Mouse (Mus musculus) kidney, adult 2 months (tissue): ENCODE measurements around the gene Scimp. TPM values are rescaled to one million over a fixed set of nuclear protein-coding genes. Genes with fewer than 3 reads are reported as not detected.

Experiments used
- DNase-seq: peaks from one replicate; pipeline ENCODE4 v3.0.0; 2021
- H3K27ac ChIP-seq: fragments of 200-500 bp; 2 replicates; pipeline ENCODE4 v1.5.1; 2012; ENCODE audit warnings: low read depth, low read length, control low read depth, inconsistent platforms; ENCODE audit not compliant: insufficient read depth
- H3K27me3 ChIP-seq: fragments of 200-500 bp; replicated peaks from 2 replicates; pipeline ENCODE4 v1.6.1; 2012; ENCODE audit warnings: mild to moderate bottlenecking, moderate library complexity, low read length, inconsistent platforms; ENCODE audit not compliant: control insufficient read depth, insufficient read depth
- H3K36me3 ChIP-seq: fragments of 200-500 bp; 2 replicates; pipeline ENCODE4 v1.6.1; 2012; ENCODE audit warnings: mild to moderate bottlenecking, moderate library complexity, low read length, inconsistent platforms; ENCODE audit not compliant: control insufficient read depth, insufficient read depth
- H3K4me1 ChIP-seq: fragments of 200-500 bp; 2 replicates; pipeline ENCODE4 v1.6.1; 2011; ENCODE audit warnings: low read length; ENCODE audit not compliant: control insufficient read depth, insufficient read depth
- H3K4me3 ChIP-seq: fragments of 200-500 bp; 2 replicates; pipeline ENCODE4 v1.5.1; 2011; ENCODE audit warnings: mild to moderate bottlenecking, low read depth, low read length, control low read depth; ENCODE audit not compliant: insufficient read depth
- CTCF ChIP-seq: fragments of 200-500 bp; conservative IDR thresholded peaks from 2 replicates; pipeline ENCODE4 v1.5.1; 2011; ENCODE audit warnings: low read depth, mild to moderate bottlenecking, control low read depth, low read length, moderate library complexity, mixed read lengths; ENCODE audit not compliant: insufficient read depth, insufficient read length
- POLR2A ChIP-seq: fragments of 200-500 bp; IDR thresholded peaks from one replicate; pipeline ENCODE4 v1.6.1; 2011; ENCODE audit warnings: low read depth, low read length, control low read depth
- WGBS: fragments of 180-500 bp; shearing (Covaris S2); methylation state at CpG from one replicate; pipeline ENCODE4 v1.1.7; 2018; 5-methylcytosine and 5-hydroxymethylcytosine counted together
- polyA plus RNA-seq: library from polyadenylated mRNA; depleted of rRNA; stranded (reverse); fragments of >200 nt; gene quantifications from 2 replicates; pipeline ENCODE4 v1.2.3, GENCODE M21; 2012

Gene Scimp
- polyA plus RNA-seq, 1 experiment: 2.4 TPM

DNA sequence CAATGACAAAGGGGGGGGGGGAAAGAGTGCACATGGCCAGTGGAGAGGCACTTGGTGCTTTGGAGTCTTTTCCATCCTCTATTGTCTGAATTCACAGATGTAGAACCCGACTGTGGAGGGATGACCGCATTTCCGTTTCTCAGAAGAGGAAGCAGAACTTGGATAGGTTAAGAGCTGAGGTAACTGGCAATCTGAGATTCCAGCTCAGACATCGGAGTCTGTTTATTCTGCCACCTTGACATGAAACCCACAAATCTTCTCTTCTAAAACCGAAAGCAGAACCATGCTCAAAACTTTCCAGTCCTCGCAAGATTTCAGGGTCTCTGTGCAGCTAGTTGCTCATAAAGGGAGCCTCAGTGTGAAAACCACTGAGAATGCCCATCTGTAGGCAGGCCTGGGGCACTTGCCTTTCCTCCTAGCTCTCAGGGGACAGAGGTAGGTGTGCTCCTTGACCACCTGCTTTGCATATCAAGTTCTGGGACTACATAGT is 8.6 kb downstream of the Scimp start:
- H3K36me3 ChIP-seq: no peaks in the 10 kb centered on the region
- DNase-seq: peak; percentile 36
- WGBS: 55% methylated on average over 6 of the region's 6 CpGs
- no peaks in the 10 kb centered on the region for H3K4me1 ChIP-seq
- no peaks in the 10 kb centered on the region for H3K27me3 ChIP-seq
- no peak overlapping the region for H3K4me3 ChIP-seq
- no peak for TF ChIP-seq POLR2A
- no peak for TF ChIP-seq CTCF
- no peak overlapping the region for H3K27ac ChIP-seq

DNA sequence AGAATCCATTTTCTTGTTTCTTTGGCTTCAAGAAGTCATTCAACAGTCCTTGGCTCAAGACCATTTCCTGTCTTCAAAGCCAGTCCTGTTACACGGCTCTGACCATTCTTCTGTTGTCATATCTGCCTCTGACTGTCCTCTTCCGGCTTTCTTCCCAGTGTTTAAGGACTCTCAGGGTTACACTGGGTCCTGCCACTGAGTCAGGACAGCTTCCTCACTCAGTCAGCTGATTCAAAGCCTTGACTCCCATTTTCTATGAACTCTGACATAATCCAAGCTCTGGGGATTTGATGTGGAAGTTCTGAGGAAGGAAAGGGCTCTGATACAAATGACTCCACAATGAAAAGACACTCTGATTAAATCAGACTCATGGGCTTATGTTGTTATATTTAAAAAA is 9.5 kb downstream of the Scimp start:
- TF ChIP-seq CTCF: no peak
- TF ChIP-seq POLR2A: no peak
- Histone ChIP-seq H3K4me1 (no peaks in the 10 kb centered on the region), H3K27me3 (no peaks in the 10 kb centered on the region), H3K4me3 (no peak overlapping the region), H3K36me3 (no peaks in the 10 kb centered on the region), H3K27ac (no peak overlapping the region)
- WGBS: 70% methylated on average over 2 of the region's 2 CpGs
- no peak for DNase-seq

GRCm38 (mm10) chr11:70802208-70802864 is 10.1 kb downstream of the Scimp start:
- TF ChIP-seq POLR2A: no peak
- TF ChIP-seq CTCF: no peak
- Histone ChIP-seq H3K4me3 (no peak overlapping the region), H3K27me3 (no peaks in the 10 kb centered on the region), H3K36me3 (no peaks in the 10 kb centered on the region), H3K4me1 (no peaks in the 10 kb centered on the region), H3K27ac (no peak overlapping the region)
- DNase-seq: no peak
- WGBS: 95% methylated on average over 2 of the region's 2 CpGs

- no peak for TF ChIP-seq POLR2A
- no peak for TF ChIP-seq CTCF
- Histone ChIP-seq H3K36me3 (no peaks in the 10 kb centered on the region), H3K27ac (peak overlapping the region; percentile 27; the same call in 1 of the 2 replicates), H3K4me1 (peaks cover 3% of the 10 kb centered on the region; the same call in 1 of the 2 replicates), H3K4me3 (no peak overlapping the region), H3K27me3 (no peaks in the 10 kb centered on the region)
- DNase-seq: no peak
- WGBS: 88% methylated on average over 1 of the region's 1 CpGs
Observed at GRCm38 (mm10) chr11:70792409-70792808, 20.0 kb downstream of the Scimp start.

- WGBS: 73% methylated on average over 5 of the region's 5 CpGs
- H3K4me3 ChIP-seq: no peak overlapping the region
- H3K4me1 ChIP-seq: peaks cover 3% of the 10 kb centered on the region; the same call in 1 of the 2 replicates
- no peak for TF ChIP-seq POLR2A
- TF ChIP-seq CTCF: no peak
- no peaks in the 10 kb centered on the region for H3K36me3 ChIP-seq
- no peaks in the 10 kb centered on the region for H3K27me3 ChIP-seq
- DNase-seq: no peak
- no peak overlapping the region for H3K27ac ChIP-seq
Observed at GRCm38 (mm10) chr11:70791676-70792075, 20.7 kb downstream of the Scimp start.

DNA sequence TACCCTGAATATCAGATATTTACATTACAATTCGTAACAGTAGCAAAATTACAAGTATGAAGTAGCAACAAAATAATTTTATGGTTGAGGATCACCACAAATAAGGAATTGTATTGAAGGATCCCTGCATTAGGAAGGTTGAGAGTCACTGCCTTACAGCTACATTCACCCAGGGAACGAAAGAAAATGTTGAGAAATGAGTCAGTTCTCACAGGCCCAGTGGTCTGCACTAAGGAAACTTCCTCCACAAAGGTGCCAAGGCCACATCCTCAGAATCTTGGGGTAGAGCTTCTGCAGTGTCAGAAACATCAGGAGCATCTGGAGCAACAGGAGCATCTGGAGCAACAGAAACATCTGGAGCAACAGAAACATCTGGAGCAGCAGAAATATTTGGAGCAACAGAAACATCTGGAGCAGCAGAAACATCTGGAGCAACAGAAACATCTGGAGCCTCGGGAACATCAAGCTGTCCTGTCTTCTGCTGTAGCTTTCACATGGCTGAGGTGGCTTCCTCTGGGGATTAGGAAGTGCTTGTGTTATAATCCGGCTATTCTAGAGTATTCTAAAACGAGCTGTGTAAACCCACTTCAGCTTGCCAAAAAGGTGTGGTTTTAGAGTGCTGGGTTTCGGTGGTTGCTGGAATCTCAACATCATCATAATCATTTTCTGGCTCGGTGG is 21.4 kb downstream of the Scimp start:
- TF ChIP-seq POLR2A (no peak), CTCF (no peak)
- Histone ChIP-seq H3K36me3 (no peaks in the 10 kb centered on the region), H3K27me3 (no peaks in the 10 kb centered on the region), H3K27ac (no peak overlapping the region), H3K4me1 (peaks cover 3% of the 10 kb centered on the region; the same call in 1 of the 2 replicates), H3K4me3 (no peak overlapping the region)
- DNase-seq: no peak
- 63% methylated on average over 7 of the region's 7 CpGs for WGBS

DNA sequence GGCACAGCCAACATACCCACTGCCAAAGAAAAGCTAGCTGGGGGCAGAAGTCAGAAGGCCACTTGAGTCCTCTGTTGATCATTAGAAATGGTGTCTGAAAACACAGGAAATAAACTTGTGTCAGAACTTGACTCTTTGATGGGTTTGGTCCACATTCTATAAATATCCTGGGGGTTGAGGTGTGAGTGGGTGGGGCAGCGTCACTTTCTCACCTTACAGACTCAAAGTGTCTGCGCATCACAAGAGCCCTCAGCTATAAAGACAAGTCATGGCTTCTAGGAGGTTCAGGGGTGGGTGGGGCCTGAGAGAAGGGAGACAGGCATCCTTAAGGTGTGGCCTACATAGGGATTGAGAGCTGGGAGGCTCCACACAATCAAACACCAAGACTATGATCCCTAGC is 22.0 kb downstream of the Scimp start:
- H3K27ac ChIP-seq: no peak overlapping the region
- H3K36me3 ChIP-seq: no peaks in the 10 kb centered on the region
- no peak overlapping the region for H3K4me3 ChIP-seq
- TF ChIP-seq CTCF: no peak
- peaks cover 3% of the 10 kb centered on the region; the same call in 1 of the 2 replicates for H3K4me1 ChIP-seq
- WGBS: 80% methylated on average over 2 of the region's 2 CpGs
- DNase-seq: no peak
- no peaks in the 10 kb centered on the region for H3K27me3 ChIP-seq
